Comparison of ENCODE assay signal across 15 mouse cellular contexts in genomic region chr2:72746476-72747215, GRCm38 (mm10).
DNase-seq lines count a peak whose midpoint lies in the region; ATAC-seq lines count a peak whose summit lies in the region.
"Had no signal": no experiment of that assay in that cellular context is flagged by ENCODE, and none has a peak within 500 bp of the region (broad histone marks: within the 10 kb centered on the region; RNA-seq: fewer than 3 reads in every experiment).

No protein-coding gene starts in this region.

- ATAC-seq in intestine, embryonic 15.5 days = no peak
- no peak for ATAC-seq in midbrain, embryonic 15.5 days (replicated peaks)

- no peak overlapping the region for H3K27ac ChIP-seq in intestine, embryonic 15.5 days
- no peak overlapping the region for H3K27ac ChIP-seq in midbrain, embryonic 15.5 days
- H3K27ac ChIP-seq: hindbrain, embryonic 12.5 days; stomach, postnatal 0 days had no signal

- H3K4me3 ChIP-seq in intestine, embryonic 15.5 days (replicated peaks) = no peak overlapping the region
- no peak overlapping the region for H3K4me3 ChIP-seq in midbrain, embryonic 15.5 days
- H3K4me3 ChIP-seq: hindbrain, embryonic 12.5 days; megakaryocyte, embryonic 14.5 days had no signal

- no peaks in the 10 kb centered on the region for H3K36me3 ChIP-seq in intestine, embryonic 15.5 days
- H3K36me3 ChIP-seq in midbrain, embryonic 15.5 days (replicated peaks) = no peaks in the 10 kb centered on the region
- H3K36me3 ChIP-seq: hindbrain, embryonic 12.5 days had no signal

- no peaks in the 10 kb centered on the region for H3K9me3 ChIP-seq in intestine, embryonic 15.5 days
- H3K9me3 ChIP-seq in midbrain, embryonic 15.5 days = no peaks in the 10 kb centered on the region
- H3K9me3 ChIP-seq: hindbrain, embryonic 12.5 days had no signal

- no peaks in the 10 kb centered on the region for H3K27me3 ChIP-seq in intestine, embryonic 15.5 days (replicated peaks)
- no peaks in the 10 kb centered on the region; the same call in 1 of the 2 replicates for H3K27me3 ChIP-seq in midbrain, embryonic 15.5 days (replicated peaks)
- H3K27me3 ChIP-seq: hindbrain, embryonic 12.5 days had no signal

- H3K4me2 ChIP-seq in intestine, embryonic 15.5 days (replicated peaks) = no peak overlapping the region
- H3K4me2 ChIP-seq in midbrain, embryonic 15.5 days = no peak overlapping the region
- H3K4me2 ChIP-seq: hindbrain, embryonic 12.5 days had no signal

- DNase-seq in layer of hippocampus, postnatal 10 days (ENCODE audit: low spot score in 2 of 2) = peak; percentile 42 to 48
- no peak for DNase-seq in layer of hippocampus, postnatal 36 days
- DNase-seq in cerebellum, adult 11 months = peak; percentile 40
- peak; percentile 90 to 93 for DNase-seq in cerebellum, postnatal 10 days
- peak; percentile 26 for DNase-seq in mesoderm, embryonic 11.5 days (ENCODE audit: low read depth, low spot score)
- DNase-seq: adrenal gland, postnatal 14 days; gastrocnemius, postnatal 25 days; kidney, adult 8-10 months; liver; spleen, adult 18-20 months had no signal

- 90% methylated on average over 16 of the region's 16 CpGs for WGBS in intestine, embryonic 15.5 days
- WGBS in midbrain, embryonic 15.5 days = 81% methylated on average over 16 of the region's 16 CpGs

- no peak overlapping the region for H3K9ac ChIP-seq in intestine, embryonic 15.5 days
- H3K9ac ChIP-seq in midbrain, embryonic 15.5 days = no peak overlapping the region
- H3K9ac ChIP-seq: hindbrain, embryonic 12.5 days had no signal

- 0 out of 2 replicates have a peak, but pooled peaks cover 2% of the 10 kb centered on the region for H3K4me1 ChIP-seq in intestine, embryonic 15.5 days (replicated peaks)
- H3K4me1 ChIP-seq in midbrain, embryonic 15.5 days = no peaks in the 10 kb centered on the region
- H3K4me1 ChIP-seq: hindbrain, embryonic 12.5 days had no signal

Comparison
In these comparisons a context has a peak if more than half of its experiments do, and no peak if none do; other contexts are left out.
1. DNase-seq: peak in layer of hippocampus, postnatal 10 days (2 of 2), cerebellum, adult 11 months (single experiment), cerebellum, postnatal 10 days (2 of 2) and mesoderm, embryonic 11.5 days (single experiment); none in layer of hippocampus, postnatal 36 days (0 of 2).